Mouse (Mus musculus) stomach, embryonic 15.5 days (tissue): ENCODE data around the gene Pkd1. TPM values are rescaled to one million over a fixed set of nuclear protein-coding genes. Genes with fewer than 3 reads are reported as not detected.
A peak's percentile ranks its signal among the peaks of the same experiment; 100 is the strongest.

ENCODE experiments used
- ATAC-seq: fragments of 200-750 bp; cut with Nextera tagmentation; 2 replicates; pipeline ENCODE4 v1.8.0; 2017; ENCODE audit warnings: low read depth, moderate number of reproducible peaks, moderate TSS enrichment; ENCODE audit not compliant: insufficient read depth, low FRiP score
- H3K27ac ChIP-seq: fragments of 300-500 bp; sonication (generic); 2 replicates; pipeline ENCODE4 v1.5.1; 2015; ENCODE audit warnings: mild to moderate bottlenecking, inconsistent platforms
- H3K27me3 ChIP-seq: fragments of 300-500 bp; sonication (generic); replicated peaks from 2 replicates; pipeline ENCODE4 v1.6.1; 2015; ENCODE audit warnings: inconsistent platforms
- H3K36me3 ChIP-seq: fragments of 300-500 bp; sonication (generic); 2 replicates; pipeline ENCODE4 v1.6.1; 2015; ENCODE audit warnings: inconsistent platforms
- H3K4me1 ChIP-seq: fragments of 300-500 bp; sonication (generic); 2 replicates; pipeline ENCODE4 v1.6.1; 2015; ENCODE audit warnings: inconsistent platforms
- H3K4me2 ChIP-seq: fragments of 300-500 bp; sonication (generic); 2 replicates; pipeline ENCODE4 v1.6.1; 2015; ENCODE audit warnings: mild to moderate bottlenecking, inconsistent platforms
- H3K4me3 ChIP-seq: fragments of 300-500 bp; sonication (generic); replicated peaks from 2 replicates; pipeline ENCODE4 v1.5.1; 2015; ENCODE audit warnings: inconsistent platforms
- H3K9ac ChIP-seq: fragments of 300-500 bp; sonication (generic); 2 replicates; pipeline ENCODE4 v1.6.1; 2015; ENCODE audit warnings: inconsistent platforms
- H3K9me3 ChIP-seq: fragments of 300-500 bp; sonication (generic); 2 replicates; pipeline ENCODE4 v1.6.1; 2016; ENCODE audit warnings: inconsistent platforms
- WGBS: fragments of 180-500 bp; shearing (Covaris S2); methylation state at CpG from one replicate; pipeline ENCODE4 v1.1.7; 2015; 5-methylcytosine and 5-hydroxymethylcytosine counted together
- polyA plus RNA-seq: library from polyadenylated mRNA; unstranded; fragments of >200 nt; fragmentation: Nextera tagmentation; extraction: Ambion mirVana; gene quantifications from 2 replicates; pipeline ENCODE4 v1.2.1, GENCODE M21; 2015

Gene Pkd1
- polyA plus RNA-seq, 1 experiment from 2014 or later, result 27.3 TPM

DNA sequence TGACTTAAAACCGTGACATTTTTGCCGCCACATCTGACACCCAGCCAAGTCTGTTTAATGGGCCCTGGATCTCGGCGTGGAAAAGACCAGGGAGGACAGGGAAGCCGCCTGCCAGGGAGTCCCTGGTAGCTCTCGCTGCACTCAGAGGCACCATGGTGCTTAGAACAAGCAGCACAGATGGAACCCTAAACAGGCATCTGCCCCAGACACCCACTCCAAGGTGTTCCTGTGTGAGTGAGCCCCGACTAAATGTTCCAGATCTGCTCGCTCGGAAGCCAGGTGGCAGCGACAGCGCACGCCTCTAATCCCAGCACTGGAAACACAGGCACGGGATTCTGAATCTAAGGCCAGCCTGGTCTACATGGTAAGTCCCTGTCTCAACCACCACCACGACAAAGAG lies 80.4 kb downstream of the Pkd1 start:
- H3K27ac ChIP-seq, result no peak overlapping the region
- H3K36me3 ChIP-seq, result peaks cover 23% of the 10 kb centered on the region
- no peak overlapping the region for H3K4me2 ChIP-seq
- H3K27me3 ChIP-seq, result no peaks in the 10 kb centered on the region
- peaks cover 17% of the 10 kb centered on the region for H3K4me1 ChIP-seq
- H3K4me3 ChIP-seq, result no peak overlapping the region
- H3K9ac ChIP-seq, result no peak overlapping the region
- ATAC-seq, result no peak
- 86% methylated on average over 14 of the region's 14 CpGs for WGBS
- no peaks in the 10 kb centered on the region for H3K9me3 ChIP-seq

- peak within 1 kb of the TSS; percentile 54 for H3K9ac ChIP-seq
- under 1% methylated on average over 51 of the region's 51 CpGs for WGBS
Observed at GRCm38 (mm10) chr17:24632167-24632812, 82.7 kb downstream of the Pkd1 start, which contains the start of the genes Tsc2 and Nthl1. TSS of gene Tsc2 (minus strand) at chr17:24632630. TSS of gene Nthl1 (plus strand) at chr17:24632680.

DNA sequence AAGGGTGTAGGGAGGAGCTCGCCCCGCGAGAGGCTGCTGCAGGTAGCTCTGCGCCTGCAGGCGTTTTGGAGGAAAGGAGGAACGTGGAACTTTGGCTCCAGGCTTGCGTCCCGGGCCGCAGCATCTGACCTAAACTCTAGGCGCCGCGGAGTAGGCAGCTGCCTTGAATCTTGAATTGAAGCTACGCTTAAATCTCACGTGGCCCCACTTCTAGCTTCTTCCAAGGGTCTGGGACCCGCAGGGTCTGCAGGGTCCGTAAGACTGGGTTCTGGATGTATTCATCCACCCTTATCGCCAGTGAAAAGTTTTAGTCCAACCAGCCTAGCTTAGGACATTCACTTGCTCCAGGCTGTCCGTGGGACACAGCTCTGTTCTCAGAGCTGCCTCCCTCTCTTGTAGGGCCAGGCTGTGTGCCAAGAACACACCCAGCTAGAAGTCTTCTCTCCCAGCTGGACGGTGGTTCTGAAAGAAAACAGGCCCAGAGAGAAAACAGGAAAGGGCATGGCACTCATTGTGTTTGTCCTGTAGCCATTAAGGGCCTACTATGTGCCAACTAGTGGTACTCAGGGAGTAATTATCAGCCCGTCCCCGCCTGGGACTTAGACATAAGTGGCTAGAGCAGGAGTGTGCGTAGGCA lies 83.3 kb downstream of the Pkd1 start:
- peaks cover 6% of the 10 kb centered on the region for H3K36me3 ChIP-seq
- peak overlapping the region; percentile 85 for H3K4me2 ChIP-seq
- H3K9me3 ChIP-seq, result no peaks in the 10 kb centered on the region
- H3K27ac ChIP-seq, result peak overlapping the region; percentile 91
- H3K27me3 ChIP-seq, result no peaks in the 10 kb centered on the region
- peak overlapping the region; percentile 54 for H3K9ac ChIP-seq
- peak overlapping the region; percentile 65 for H3K4me3 ChIP-seq
- WGBS, result 10% methylated on average over 22 of the region's 22 CpGs
- peaks cover 17% of the 10 kb centered on the region for H3K4me1 ChIP-seq
- peak; percentile 48 for ATAC-seq

More at GRCm38 (mm10) chr17:24632167-24632812, 82.7 kb downstream of the Pkd1 start, which contains the start of the genes Tsc2 and Nthl1:
- H3K36me3 ChIP-seq, result peaks cover 13% of the 10 kb centered on the region
- peak within 1 kb of the TSS; percentile 65 for H3K4me3 ChIP-seq
- H3K27me3 ChIP-seq, result no peaks in the 10 kb centered on the region
- peak within 1 kb of the TSS; percentile 91 for H3K27ac ChIP-seq
- H3K4me2 ChIP-seq, result peak within 1 kb of the TSS; percentile 85
- peaks cover 17% of the 10 kb centered on the region for H3K4me1 ChIP-seq
- ATAC-seq, result peak; percentile 74
- no peaks in the 10 kb centered on the region for H3K9me3 ChIP-seq

GRCm38 (mm10) chr17:24633831-24634230 lies 84.2 kb downstream of the Pkd1 start:
- H3K9ac ChIP-seq, result no peak overlapping the region
- H3K27ac ChIP-seq, result peak overlapping the region; percentile 91
- H3K4me2 ChIP-seq, result no peak overlapping the region
- H3K4me3 ChIP-seq, result no peak overlapping the region
- H3K27me3 ChIP-seq, result no peaks in the 10 kb centered on the region
- H3K36me3 ChIP-seq, result no peaks in the 10 kb centered on the region
- H3K4me1 ChIP-seq, result peaks cover 17% of the 10 kb centered on the region
- ATAC-seq, result no peak
- WGBS, result 90% methylated on average over 11 of the region's 11 CpGs
- no peaks in the 10 kb centered on the region for H3K9me3 ChIP-seq

- Histone ChIP-seq H3K27me3 (no peaks in the 10 kb centered on the region), H3K9me3 (no peaks in the 10 kb centered on the region), H3K36me3 (no peaks in the 10 kb centered on the region), H3K9ac (no peak overlapping the region), H3K4me1 (peaks cover 26% of the 10 kb centered on the region), H3K4me2 (no peak overlapping the region), H3K4me3 (no peak overlapping the region), H3K27ac (no peak overlapping the region)
- WGBS, result 82% methylated on average over 4 of the region's 4 CpGs
- ATAC-seq, result no peak
Observed at GRCm38 (mm10) chr17:24635024-24635423, 85.4 kb downstream of the Pkd1 start.

- H3K4me1 ChIP-seq, result peaks cover 26% of the 10 kb centered on the region
- H3K27me3 ChIP-seq, result no peaks in the 10 kb centered on the region
- H3K36me3 ChIP-seq, result no peaks in the 10 kb centered on the region
- H3K27ac ChIP-seq, result no peak overlapping the region
- 93% methylated on average over 5 of the region's 5 CpGs for WGBS
- no peak overlapping the region for H3K4me2 ChIP-seq
- H3K9ac ChIP-seq, result no peak overlapping the region
- ATAC-seq, result no peak
- no peaks in the 10 kb centered on the region for H3K9me3 ChIP-seq
- H3K4me3 ChIP-seq, result no peak overlapping the region
Observed at GRCm38 (mm10) chr17:24635694-24636093, 86.1 kb downstream of the Pkd1 start.

GRCm38 (mm10) chr17:24636781-24637481 lies 87.3 kb downstream of the Pkd1 start:
- Histone ChIP-seq H3K4me2 (no peak overlapping the region), H3K36me3 (no peaks in the 10 kb centered on the region), H3K9me3 (no peaks in the 10 kb centered on the region), H3K27me3 (no peaks in the 10 kb centered on the region), H3K4me1 (peaks cover 21% of the 10 kb centered on the region), H3K9ac (no peak overlapping the region), H3K4me3 (no peak overlapping the region), H3K27ac (no peak overlapping the region)
- 74% methylated on average over 5 of the region's 5 CpGs for whole genome bisulfite sequencing
- ATAC-seq, result no peak

GRCm38 (mm10) chr17:24638214-24638613 lies 88.6 kb downstream of the Pkd1 start:
- Histone ChIP-seq H3K9me3 (no peaks in the 10 kb centered on the region), H3K36me3 (no peaks in the 10 kb centered on the region), H3K9ac (no peak overlapping the region), H3K27ac (peak overlapping the region; percentile 91), H3K4me2 (no peak overlapping the region), H3K27me3 (no peaks in the 10 kb centered on the region), H3K4me1 (peaks cover 16% of the 10 kb centered on the region), H3K4me3 (no peak overlapping the region)
- no peak for ATAC-seq
- whole genome bisulfite sequencing, result 80% methylated on average over 4 of the region's 4 CpGs

- Histone ChIP-seq H3K27ac (peak overlapping the region; percentile 91), H3K9me3 (no peaks in the 10 kb centered on the region), H3K9ac (no peak overlapping the region), H3K4me2 (no peak overlapping the region), H3K27me3 (no peaks in the 10 kb centered on the region), H3K36me3 (no peaks in the 10 kb centered on the region), H3K4me1 (peaks cover 17% of the 10 kb centered on the region), H3K4me3 (no peak overlapping the region)
- ATAC-seq, result peak; percentile 79
- WGBS, result 45% methylated on average over 9 of the region's 9 CpGs
Observed at GRCm38 (mm10) chr17:24638840-24639239, 89.2 kb downstream of the Pkd1 start.

GRCm38 (mm10) chr17:24639571-24639988 lies 89.9 kb downstream of the Pkd1 start:
- Histone ChIP-seq H3K9ac (no peak overlapping the region), H3K9me3 (no peaks in the 10 kb centered on the region), H3K27ac (peak overlapping the region; percentile 91), H3K4me2 (no peak overlapping the region), H3K36me3 (no peaks in the 10 kb centered on the region), H3K4me3 (no peak overlapping the region), H3K4me1 (peaks cover 20% of the 10 kb centered on the region), H3K27me3 (no peaks in the 10 kb centered on the region)
- no peak for ATAC-seq
- 50% methylated on average over 5 of the region's 5 CpGs for WGBS

- H3K4me1 ChIP-seq, result peaks cover 25% of the 10 kb centered on the region
- no peaks in the 10 kb centered on the region for H3K36me3 ChIP-seq
- 91% methylated on average over 7 of the region's 7 CpGs for WGBS
- ATAC-seq, result no peak
- H3K27ac ChIP-seq, result peak overlapping the region; percentile 91
- H3K27me3 ChIP-seq, result no peaks in the 10 kb centered on the region
- no peaks in the 10 kb centered on the region for H3K9me3 ChIP-seq
- H3K9ac ChIP-seq, result no peak overlapping the region
- H3K4me3 ChIP-seq, result no peak overlapping the region
- no peak overlapping the region for H3K4me2 ChIP-seq
Observed at GRCm38 (mm10) chr17:24640119-24640518, 90.5 kb downstream of the Pkd1 start.

DNA sequence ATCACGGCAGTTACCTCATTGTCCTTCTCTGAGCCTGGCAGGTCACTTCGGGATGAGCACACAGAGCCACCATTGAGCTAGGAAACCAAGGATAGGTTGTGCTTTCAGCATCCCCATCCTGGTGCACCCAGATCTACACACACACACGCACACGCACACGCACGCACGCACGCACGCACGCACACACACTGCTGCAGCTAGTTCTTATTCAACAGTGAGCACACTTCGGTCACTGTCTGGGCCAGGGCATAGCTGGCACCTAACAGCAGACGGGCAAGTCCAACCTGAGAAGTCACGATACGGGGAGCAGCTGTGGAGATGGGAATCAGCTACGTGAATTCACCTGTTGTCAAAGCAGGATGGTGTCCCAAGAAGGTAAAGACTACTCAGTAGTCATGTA lies 90.9 kb downstream of the Pkd1 start:
- H3K4me3 ChIP-seq, result no peak overlapping the region
- no peak overlapping the region for H3K4me2 ChIP-seq
- no peak for ATAC-seq
- no peaks in the 10 kb centered on the region for H3K27me3 ChIP-seq
- H3K27ac ChIP-seq, result peak overlapping the region; percentile 91
- no peak overlapping the region for H3K9ac ChIP-seq
- H3K36me3 ChIP-seq, result no peaks in the 10 kb centered on the region
- peaks cover 30% of the 10 kb centered on the region for H3K4me1 ChIP-seq
- no peaks in the 10 kb centered on the region for H3K9me3 ChIP-seq
- 93% methylated on average over 15 of the region's 15 CpGs for WGBS
